Mouse (Mus musculus): ENCODE data around the gene Zfp873. TPM values are rescaled to one million over a fixed set of nuclear protein-coding genes. Genes with fewer than 3 reads are reported as not detected.
"Not testable (repeated sequence)": the region's sequence is repeated elsewhere in the genome, so short reads cannot be mapped to it uniquely, and the experiment has no call there.

The Zfp873 gene
- 2.0 and 2.3 TPM in 2 replicates for polyA plus RNA-seq (2015; fragmentation: Nextera tagmentation; extraction: Ambion mirVana)

DNA sequence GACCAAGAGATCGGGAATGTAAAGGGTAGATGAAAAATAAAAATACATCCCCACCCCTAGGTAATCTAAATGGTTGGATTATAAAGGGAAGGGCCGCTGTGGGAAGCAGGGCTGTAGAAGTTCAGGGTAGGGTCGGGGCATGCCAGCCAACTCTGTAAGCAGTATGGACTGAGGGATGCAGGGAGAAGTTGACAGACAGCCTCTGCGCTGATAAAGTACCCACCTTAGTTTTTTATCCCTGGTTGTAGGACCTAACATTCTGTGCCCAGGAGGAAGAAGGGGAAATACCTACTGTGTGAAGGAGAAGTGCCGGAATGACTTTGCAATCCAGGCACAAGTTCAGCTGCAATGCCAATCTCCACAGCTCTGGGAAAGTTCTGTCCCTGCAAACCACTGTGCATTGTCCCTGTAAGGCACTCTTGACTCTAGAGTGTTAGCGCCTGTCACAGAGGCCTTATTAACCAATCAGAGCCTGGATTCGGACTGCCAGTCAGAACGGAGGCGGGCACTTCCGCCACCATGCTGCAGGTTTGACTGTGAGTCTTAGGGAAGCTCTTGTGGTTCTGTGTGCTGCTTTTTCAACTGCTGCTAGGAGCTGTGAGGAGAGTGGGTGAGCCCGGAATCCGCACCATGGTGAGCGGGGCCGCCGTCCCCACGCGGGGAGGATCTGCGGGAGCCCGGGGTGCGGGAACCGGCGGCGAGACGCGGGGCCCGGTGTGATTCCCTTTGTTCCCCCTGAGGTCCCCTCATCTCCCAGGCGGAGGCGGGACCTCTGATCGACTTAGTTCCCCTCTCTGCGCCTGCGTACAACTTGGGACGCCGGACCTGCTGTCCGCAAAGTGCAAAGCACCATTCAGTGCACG lies at the start of gene Zfp873:
TSS of gene Zfp873 (plus strand) at position 527 of the 863 bp plus-strand sequence.
- 7% methylated on average over 35 of the region's 35 CpGs for WGBS (ENCODE audit: insufficient replicate concordance)
- peak; percentile 95 for ATAC-seq (ENCODE audit: low read depth)

GRCm38 (mm10) chr10:82003209-82003608 lies 44.7 kb upstream of the Zfp873 start:
- not testable (repeated sequence) for H3K36me3 ChIP-seq (ENCODE audit: control insufficient read depth, insufficient read depth); H3K9me3 ChIP-seq (replicated peaks; ENCODE audit: control insufficient read depth, low read length); H3K9ac ChIP-seq (ENCODE audit: low read depth, low read length); H3K4me1 ChIP-seq (ENCODE audit: control insufficient read depth, low read depth, low read length); H3K27me3 ChIP-seq (ENCODE audit: control insufficient read depth, insufficient read depth, low read depth, low read length); H3K4me3 ChIP-seq (ENCODE audit: low read depth, low read length); ATAC-seq (ENCODE audit: low read depth); H3K27ac ChIP-seq (ENCODE audit: low read length); H3K4me2 ChIP-seq (ENCODE audit: low read depth, low read length)
- WGBS (ENCODE audit: insufficient replicate concordance) = 57% methylated on average over 1 of the region's 1 CpGs

More for the DNA sequence above, at the start of gene Zfp873:
- H3K36me3 ChIP-seq (ENCODE audit: control insufficient read depth, insufficient read depth) = no peaks in the 10 kb centered on the region
- H3K27me3 ChIP-seq (ENCODE audit: control insufficient read depth, insufficient read depth, low read depth, low read length) = no peaks in the 10 kb centered on the region
- peaks cover 3% of the 10 kb centered on the region for H3K4me1 ChIP-seq (ENCODE audit: control insufficient read depth, low read depth, low read length)
- peak within 1 kb of the TSS; percentile 70 for H3K9ac ChIP-seq (ENCODE audit: low read depth, low read length)
- H3K4me3 ChIP-seq (ENCODE audit: low read depth, low read length) = peak within 1 kb of the TSS; percentile 73
- peaks cover 2% of the 10 kb centered on the region for H3K9me3 ChIP-seq (replicated peaks; ENCODE audit: control insufficient read depth, low read length)
- peak within 1 kb of the TSS; percentile 84 for H3K27ac ChIP-seq (ENCODE audit: low read length)
- H3K4me2 ChIP-seq (ENCODE audit: low read depth, low read length) = peak within 1 kb of the TSS; percentile 72

DNA sequence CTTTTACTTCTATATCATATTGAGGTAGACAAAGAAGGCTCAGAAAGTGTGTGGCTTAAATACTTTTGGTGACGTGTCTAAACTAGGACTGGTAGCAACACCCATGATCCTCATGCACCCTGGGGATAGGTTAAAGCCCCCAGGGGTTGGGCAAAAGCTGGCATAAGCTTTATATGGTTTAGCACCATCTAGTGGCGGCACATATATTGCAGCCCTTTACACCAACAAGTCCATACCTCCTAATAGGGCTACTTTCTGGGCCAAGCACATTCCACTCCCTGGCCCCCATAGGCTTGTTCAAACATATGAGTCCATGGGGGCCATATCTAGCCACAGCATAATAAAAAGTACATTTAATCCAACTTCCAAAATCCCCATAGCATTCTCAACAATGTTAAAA lies 43.1 kb upstream of the Zfp873 start:
- not testable (repeated sequence) for H3K4me2 ChIP-seq (ENCODE audit: low read depth, low read length); H3K27me3 ChIP-seq (ENCODE audit: control insufficient read depth, insufficient read depth, low read depth, low read length); H3K9me3 ChIP-seq (replicated peaks; ENCODE audit: control insufficient read depth, low read length); H3K4me1 ChIP-seq (ENCODE audit: control insufficient read depth, low read depth, low read length); H3K27ac ChIP-seq (ENCODE audit: low read length); H3K9ac ChIP-seq (ENCODE audit: low read depth, low read length); H3K36me3 ChIP-seq (ENCODE audit: control insufficient read depth, insufficient read depth); H3K4me3 ChIP-seq (ENCODE audit: low read depth, low read length); ATAC-seq (ENCODE audit: low read depth)
- 45% methylated on average over 2 of the region's 2 CpGs for WGBS (ENCODE audit: insufficient replicate concordance)

GRCm38 (mm10) chr10:82042191-82042590 lies 5.7 kb upstream of the Zfp873 start:
- no peak overlapping the region for H3K4me2 ChIP-seq (ENCODE audit: low read depth, low read length)
- 52% methylated on average over 2 of the region's 2 CpGs for WGBS (ENCODE audit: insufficient replicate concordance)
- H3K9me3 ChIP-seq (replicated peaks; ENCODE audit: control insufficient read depth, low read length) = no peaks in the 10 kb centered on the region; the same call in 1 of the 2 replicates
- no peak overlapping the region for H3K27ac ChIP-seq (ENCODE audit: low read length)
- H3K9ac ChIP-seq (ENCODE audit: low read depth, low read length) = no peak overlapping the region
- no peak overlapping the region for H3K4me3 ChIP-seq (ENCODE audit: low read depth, low read length)
- no peaks in the 10 kb centered on the region for H3K27me3 ChIP-seq (ENCODE audit: control insufficient read depth, insufficient read depth, low read depth, low read length)
- no peaks in the 10 kb centered on the region for H3K36me3 ChIP-seq (ENCODE audit: control insufficient read depth, insufficient read depth)
- H3K4me1 ChIP-seq (ENCODE audit: control insufficient read depth, low read depth, low read length) = no peaks in the 10 kb centered on the region
- no peak for ATAC-seq (ENCODE audit: low read depth)

DNA sequence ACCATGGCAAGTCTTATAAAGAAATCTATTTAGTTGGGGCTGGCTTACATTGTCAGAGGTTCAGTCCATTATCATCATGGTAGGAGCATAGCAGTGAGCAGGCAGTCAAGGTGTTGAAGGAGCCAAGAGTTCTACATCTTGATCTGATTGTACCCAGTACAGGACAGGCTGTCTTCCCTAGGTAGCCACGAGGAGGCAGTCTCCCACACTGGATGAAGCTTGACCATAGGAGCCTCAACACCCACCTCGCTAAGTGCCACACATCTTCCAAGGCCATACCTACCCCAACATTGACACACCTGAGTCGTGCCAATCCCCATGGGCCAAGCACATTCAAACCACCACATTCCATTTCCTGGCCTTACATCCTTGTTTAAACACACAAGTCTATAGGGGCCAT lies 1.3 kb upstream of the Zfp873 start:
- Histone ChIP-seq H3K4me2 (ENCODE audit: low read depth, low read length) (no peak overlapping the region), H3K4me3 (ENCODE audit: low read depth, low read length) (no peak overlapping the region), H3K36me3 (ENCODE audit: control insufficient read depth, insufficient read depth) (no peaks in the 10 kb centered on the region), H3K9me3 (replicated peaks; ENCODE audit: control insufficient read depth, low read length) (peaks cover 2% of the 10 kb centered on the region), H3K4me1 (ENCODE audit: control insufficient read depth, low read depth, low read length) (peaks cover 3% of the 10 kb centered on the region), H3K9ac (ENCODE audit: low read depth, low read length) (no peak overlapping the region), H3K27me3 (ENCODE audit: control insufficient read depth, insufficient read depth, low read depth, low read length) (no peaks in the 10 kb centered on the region), H3K27ac (ENCODE audit: low read length) (no peak overlapping the region)
- no peak for ATAC-seq (ENCODE audit: low read depth)
- WGBS (ENCODE audit: insufficient replicate concordance) = 59% methylated on average over 3 of the region's 3 CpGs

GRCm38 (mm10) chr10:82048460-82048804 lies 509 bp downstream of the Zfp873 start:
- not testable (repeated sequence) for ATAC-seq (ENCODE audit: low read depth)
- peak overlapping the region; percentile 84; the same call in 1 of the 2 replicates for H3K27ac ChIP-seq (ENCODE audit: low read length)

GRCm38 (mm10) chr10:82082728-82083621 lies 35.1 kb downstream of the Zfp873 start, which contains the start of gene BC024063:
Gene BC024063 (plus strand): TSS chr10:82083353.
- Histone ChIP-seq H3K4me3 (ENCODE audit: low read depth, low read length) (peak within 1 kb of the TSS; percentile 62), H3K4me2 (ENCODE audit: low read depth, low read length) (peak within 1 kb of the TSS; percentile 46)
- H3K27ac ChIP-seq (ENCODE audit: low read length); H3K27me3 ChIP-seq (ENCODE audit: control insufficient read depth, insufficient read depth, low read depth, low read length); H3K36me3 ChIP-seq (ENCODE audit: control insufficient read depth, insufficient read depth); H3K9me3 ChIP-seq (replicated peaks; ENCODE audit: control insufficient read depth, low read length); H3K4me1 ChIP-seq (ENCODE audit: control insufficient read depth, low read depth, low read length); H3K9ac ChIP-seq (ENCODE audit: low read depth, low read length): not testable (repeated sequence)
- WGBS (ENCODE audit: insufficient replicate concordance) = 11% methylated on average over 42 of the region's 42 CpGs
- peak; percentile 97 for ATAC-seq (ENCODE audit: low read depth)

More at GRCm38 (mm10) chr10:82048460-82048804, 509 bp downstream of the Zfp873 start:
- not testable (repeated sequence) for H3K4me1 ChIP-seq (ENCODE audit: control insufficient read depth, low read depth, low read length); H3K9me3 ChIP-seq (replicated peaks; ENCODE audit: control insufficient read depth, low read length); H3K27me3 ChIP-seq (ENCODE audit: control insufficient read depth, insufficient read depth, low read depth, low read length); H3K36me3 ChIP-seq (ENCODE audit: control insufficient read depth, insufficient read depth)
- peak overlapping the region; percentile 72 for H3K4me2 ChIP-seq (ENCODE audit: low read depth, low read length)
- 17% methylated on average over 10 of the region's 10 CpGs for WGBS (ENCODE audit: insufficient replicate concordance)
- H3K9ac ChIP-seq (ENCODE audit: low read depth, low read length) = peak overlapping the region; percentile 70
- H3K4me3 ChIP-seq (ENCODE audit: low read depth, low read length) = peak overlapping the region; percentile 73

DNA sequence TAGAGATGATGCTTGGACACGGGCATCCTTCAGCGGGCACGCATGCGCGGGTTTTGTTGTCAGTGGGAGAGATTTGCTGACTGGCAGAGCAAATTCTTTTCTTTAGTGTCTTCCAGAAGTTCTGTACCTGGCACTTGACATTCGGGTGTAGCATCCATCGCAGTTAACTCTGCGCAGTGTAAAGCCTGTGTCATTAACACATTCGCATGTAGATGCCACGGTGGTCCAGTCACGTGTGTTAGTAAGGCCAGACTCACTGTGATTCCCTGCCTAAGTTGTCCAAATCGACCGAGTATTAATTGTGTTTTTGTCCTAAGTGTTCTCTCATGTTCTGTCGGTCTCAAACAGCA lies 35.7 kb downstream of the Zfp873 start:
- not testable (repeated sequence) for ATAC-seq (ENCODE audit: low read depth); H3K27ac ChIP-seq (ENCODE audit: low read length); H3K27me3 ChIP-seq (ENCODE audit: control insufficient read depth, insufficient read depth, low read depth, low read length); H3K9ac ChIP-seq (ENCODE audit: low read depth, low read length); H3K36me3 ChIP-seq (ENCODE audit: control insufficient read depth, insufficient read depth); H3K4me1 ChIP-seq (ENCODE audit: control insufficient read depth, low read depth, low read length); H3K9me3 ChIP-seq (replicated peaks; ENCODE audit: control insufficient read depth, low read length)
- H3K4me3 ChIP-seq (ENCODE audit: low read depth, low read length) = peak overlapping the region; percentile 62
- peak overlapping the region; percentile 46 for H3K4me2 ChIP-seq (ENCODE audit: low read depth, low read length)
- 17% methylated on average over 14 of the region's 14 CpGs for WGBS (ENCODE audit: insufficient replicate concordance)

Data from liver, embryonic 16.5 days (tissue).